Mouse (Mus musculus) heart, embryonic 14.5 days (tissue): ENCODE results near the gene Ttc27. TPM values are rescaled to one million over a fixed set of nuclear protein-coding genes. Genes with fewer than 3 reads are reported as not detected.

Experiments
- ATAC-seq: fragments of 200-750 bp; cut with Nextera tagmentation; 2 replicates; pipeline ENCODE4 v1.8.0; 2017; ENCODE audit warnings: low read depth, moderate TSS enrichment; ENCODE audit not compliant: insufficient number of reproducible peaks, insufficient read depth, low FRiP score
- H3K27ac ChIP-seq, 2 experiments: fragments of 200-500 bp in 1 of 2; fragments of 300-500 bp in 1 of 2; sonication (generic) in 1 of 2; replicated peaks in 1 of 2; 2 replicates each; pipeline ENCODE4 v1.5.1; 2012 to 2014; ENCODE audit warnings: low read depth in 2 of 2, low read length in 2 of 2, control low read depth in 1 of 2, mild to moderate bottlenecking in 1 of 2, mixed read lengths in 1 of 2; ENCODE audit not compliant: control insufficient read depth in 1 of 2, insufficient read depth in 1 of 2
- H3K27me3 ChIP-seq: fragments of 300-500 bp; sonication (generic); 2 replicates; pipeline ENCODE4 v1.6.1; 2014; ENCODE audit warnings: mild to moderate bottlenecking, low read length, control low read depth; ENCODE audit not compliant: control insufficient read depth, insufficient read depth
- H3K36me3 ChIP-seq: fragments of 300-500 bp; sonication (generic); 2 replicates; pipeline ENCODE4 v1.6.1; 2014; ENCODE audit warnings: mild to moderate bottlenecking, control low read depth, low read length, mixed read lengths; ENCODE audit not compliant: control insufficient read depth, insufficient read depth
- H3K4me1 ChIP-seq, 2 experiments: fragments of 200-500 bp in 1 of 2; fragments of 300-500 bp in 1 of 2; sonication (generic) in 1 of 2; 2 replicates each; pipeline ENCODE4 v1.6.1; 2012 to 2014; ENCODE audit warnings: low read length in 2 of 2, control low read depth in 1 of 2, mixed read lengths in 1 of 2; ENCODE audit not compliant: control insufficient read depth in 2 of 2, insufficient read depth in 2 of 2
- H3K4me2 ChIP-seq: fragments of 300-500 bp; sonication (generic); 2 replicates; pipeline ENCODE4 v1.6.1; 2014; ENCODE audit warnings: mild to moderate bottlenecking, low read length
- H3K4me3 ChIP-seq, 2 experiments: fragments of 200-500 bp in 1 of 2; fragments of 300-500 bp in 1 of 2; sonication (generic) in 1 of 2; 2 replicates each; pipeline ENCODE4 v1.5.1; 2012 to 2014; ENCODE audit warnings: low read length in 2 of 2, mild to moderate bottlenecking in 2 of 2, control low read depth in 1 of 2, low read depth in 1 of 2, moderate library complexity in 1 of 2; ENCODE audit not compliant: control insufficient read depth in 1 of 2, insufficient read depth in 1 of 2
- H3K9ac ChIP-seq: fragments of 300-500 bp; sonication (generic); 2 replicates; pipeline ENCODE4 v1.6.1; 2014; ENCODE audit warnings: mild to moderate bottlenecking, low read length
- H3K9me3 ChIP-seq: fragments of 300-500 bp; sonication (generic); 2 replicates; pipeline ENCODE4 v1.6.1; 2016; ENCODE audit warnings: low read length, control low read depth; ENCODE audit not compliant: control insufficient read depth
- WGBS: fragments of 180-500 bp; shearing (Covaris S2); extraction: QIAGEN DNeasy Blood & Tissue Kit; methylation state at CpG from one replicate; pipeline ENCODE4 v1.1.7; 2014; 5-methylcytosine and 5-hydroxymethylcytosine counted together
- polyA plus RNA-seq: library from polyadenylated mRNA; unstranded; fragments of >200 nt; fragmentation: Nextera tagmentation; extraction: Ambion mirVana; gene quantifications from 2 replicates; pipeline ENCODE4 v1.2.1, GENCODE M21; 2014

The Ttc27 gene
- polyA plus RNA-seq, 1 experiment from 2014 or later = 15.3 TPM

DNA sequence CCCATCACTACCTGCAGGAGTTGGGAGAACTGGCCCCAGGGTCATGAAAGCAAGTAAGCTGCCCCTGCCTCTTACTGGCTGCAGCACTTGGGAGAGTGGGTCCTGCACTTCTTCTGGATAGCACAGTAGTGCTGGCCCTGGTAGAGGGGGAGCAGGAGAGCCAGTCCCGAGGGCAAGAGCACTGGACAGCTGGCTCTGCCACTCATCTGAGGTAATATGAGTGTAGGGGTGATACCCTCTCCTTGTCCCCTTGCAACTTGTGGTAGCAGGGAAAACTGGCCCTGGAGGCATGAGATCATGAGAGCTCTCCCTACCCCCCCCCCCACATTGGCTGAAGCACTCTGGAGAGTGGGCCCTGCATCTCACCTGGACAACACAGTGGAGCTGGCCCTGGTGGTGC lies 1.8 kb upstream of the Ttc27 start:
- WGBS = 53% methylated on average over 1 of the region's 1 CpGs
- no peak overlapping the region for H3K4me3 ChIP-seq

DNA sequence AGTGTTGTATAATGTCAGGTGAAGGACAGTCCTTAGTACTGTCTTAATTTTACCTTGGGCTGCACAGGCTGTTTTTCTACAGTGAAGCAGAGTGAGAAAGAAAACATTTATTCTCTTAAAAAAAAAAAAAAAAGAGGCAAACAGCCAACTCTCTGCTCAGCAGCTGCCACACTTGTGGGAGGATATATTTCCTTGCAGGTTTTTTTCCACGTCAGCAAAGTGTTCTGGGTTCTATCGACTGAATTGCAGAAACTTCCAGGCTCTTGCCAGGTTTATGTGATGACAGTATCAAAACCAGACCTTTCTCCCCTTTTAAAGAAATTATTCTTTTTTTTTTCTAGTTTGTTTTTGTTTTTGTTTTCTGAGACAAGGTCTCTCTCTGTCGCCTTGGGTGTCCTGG lies 889 bp upstream of the Ttc27 start:
- Histone ChIP-seq H3K27ac (no peak overlapping the region), H3K4me3 (peak overlapping the region in 1 of 2 experiments; percentile 66; a peak in 1 of 4 replicates), H3K9ac (no peak overlapping the region), H3K36me3 (peaks cover 10% of the 10 kb centered on the region), H3K4me1 (peaks cover 2 to 3% of the 10 kb centered on the region in 2 experiments; a peak in 2 of 4 replicates), H3K4me2 (peak overlapping the region; percentile 72), H3K27me3 (no peaks in the 10 kb centered on the region), H3K9me3 (no peaks in the 10 kb centered on the region)
- no peak for ATAC-seq
- WGBS = 41% methylated on average over 3 of the region's 3 CpGs

More for the DNA sequence above, 1.8 kb upstream of the Ttc27 start:
- ATAC-seq = no peak
- Histone ChIP-seq H3K9me3 (no peaks in the 10 kb centered on the region), H3K4me2 (no peak overlapping the region), H3K9ac (no peak overlapping the region), H3K27ac (no peak overlapping the region), H3K4me1 (peaks cover 2 to 3% of the 10 kb centered on the region in 2 experiments; a peak in 2 of 4 replicates), H3K36me3 (0 out of 2 replicates have a peak, but pooled peaks cover 1% of the 10 kb centered on the region), H3K27me3 (no peaks in the 10 kb centered on the region)

DNA sequence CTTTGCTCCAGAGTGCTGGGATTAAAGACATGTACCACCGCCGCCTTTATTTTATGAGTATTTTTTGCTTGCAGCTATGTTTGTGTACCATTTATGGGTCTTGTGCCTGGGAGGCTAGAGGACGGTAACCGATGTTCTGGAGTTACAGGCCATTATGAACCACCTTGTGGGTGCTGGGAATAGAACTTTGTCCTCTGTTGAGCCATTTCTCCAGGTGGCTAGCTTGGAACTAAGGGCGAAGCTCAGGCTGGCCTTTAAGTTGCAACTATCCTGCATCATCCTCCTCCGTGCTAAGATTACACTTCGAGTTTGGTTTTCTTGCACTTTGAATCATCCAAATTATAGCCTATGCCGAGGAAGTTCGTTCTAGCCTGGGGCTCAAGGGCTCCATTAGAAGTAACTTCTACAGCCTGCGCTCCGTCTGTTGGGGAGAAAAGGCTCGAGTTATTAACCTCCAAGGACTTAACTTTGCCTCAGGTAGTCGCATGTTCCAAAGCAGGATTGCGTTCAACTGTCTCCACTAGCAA lies 378 bp upstream of the Ttc27 start:
- H3K9ac ChIP-seq = peak overlapping the region; percentile 76
- H3K4me3 ChIP-seq = peak overlapping the region; percentile 66 to 89
- H3K36me3 ChIP-seq = peaks cover 15% of the 10 kb centered on the region
- ATAC-seq = peak; percentile 14; the same call in 1 of the 2 replicates
- peaks cover 2 to 3% of the 10 kb centered on the region in 2 experiments; a peak in 2 of 4 replicates for H3K4me1 ChIP-seq
- 8% methylated on average over 14 of the region's 14 CpGs for WGBS
- peak overlapping the region; percentile 72 for H3K4me2 ChIP-seq
- no peaks in the 10 kb centered on the region for H3K27me3 ChIP-seq
- peak overlapping the region; percentile 53 to 67; a peak in 3 of 4 replicates for H3K27ac ChIP-seq
- H3K9me3 ChIP-seq = no peaks in the 10 kb centered on the region

DNA sequence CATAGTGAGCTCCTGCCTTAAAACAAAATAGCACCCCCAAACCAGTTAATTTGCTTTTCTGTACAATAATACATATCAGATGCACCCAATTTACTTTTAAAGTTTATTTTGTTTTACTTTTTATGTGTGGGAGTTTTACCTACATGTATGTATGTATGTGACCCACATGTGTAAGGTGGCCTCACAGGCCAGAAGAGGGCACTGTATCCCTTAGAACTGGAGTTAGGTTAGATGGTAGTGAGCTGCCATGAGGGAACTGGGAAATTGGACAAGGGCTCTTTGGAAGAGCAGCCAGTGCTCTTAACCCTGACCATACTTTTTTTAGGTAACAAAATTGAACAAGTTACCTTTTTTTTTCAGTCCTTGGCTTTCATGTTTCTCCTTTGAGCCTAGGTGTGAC lies 15.3 kb downstream of the Ttc27 start:
- no peak overlapping the region for H3K9ac ChIP-seq
- H3K9me3 ChIP-seq = no peaks in the 10 kb centered on the region
- no peak overlapping the region for H3K4me3 ChIP-seq
- no peak overlapping the region for H3K4me2 ChIP-seq
- H3K27me3 ChIP-seq = no peaks in the 10 kb centered on the region
- no peak overlapping the region for H3K27ac ChIP-seq
- ATAC-seq = no peak
- H3K36me3 ChIP-seq = 0 out of 2 replicates have a peak, but pooled peaks cover 6% of the 10 kb centered on the region
- peaks cover 4 to 5% of the 10 kb centered on the region in 2 experiments; a peak in 3 of 4 replicates for H3K4me1 ChIP-seq

DNA sequence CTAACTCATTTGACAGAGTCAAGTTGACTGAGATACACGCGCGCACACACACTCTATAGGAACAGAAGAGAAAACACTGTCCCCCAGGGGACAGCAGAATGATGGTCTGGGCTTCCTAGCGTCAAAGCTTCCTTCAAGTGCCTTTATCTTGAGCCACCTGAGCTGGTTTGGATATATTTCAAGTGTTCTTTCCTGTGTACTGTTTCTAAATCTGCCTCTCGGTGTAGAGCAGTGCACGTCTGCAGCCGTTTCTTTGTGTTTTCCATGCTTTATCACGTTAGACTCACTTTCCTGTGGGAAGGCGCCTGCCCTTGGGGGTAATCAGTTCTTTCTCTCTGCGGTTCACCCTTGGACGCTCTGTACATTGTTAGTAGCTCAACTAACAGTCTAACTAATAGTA lies 17.9 kb downstream of the Ttc27 start:
- Histone ChIP-seq H3K36me3 (peaks cover 9% of the 10 kb centered on the region; the same call in 1 of the 2 replicates), H3K9ac (0 out of 2 replicates have a peak overlapping the region, but pooled peaks have one; percentile 1), H3K4me2 (0 out of 2 replicates have a peak overlapping the region, but pooled peaks have one; percentile 0), H3K4me3 (no peak overlapping the region), H3K27me3 (no peaks in the 10 kb centered on the region), H3K4me1 (peaks cover 4 to 5% of the 10 kb centered on the region in 2 experiments; a peak in 3 of 4 replicates), H3K9me3 (no peaks in the 10 kb centered on the region), H3K27ac (0 out of 4 replicates have a peak overlapping the region, but pooled peaks of 1 of the 2 experiments have one; percentile 5)
- peak; percentile 61; the same call in 1 of the 2 replicates for ATAC-seq
- 37% methylated on average over 11 of the region's 11 CpGs for WGBS

DNA sequence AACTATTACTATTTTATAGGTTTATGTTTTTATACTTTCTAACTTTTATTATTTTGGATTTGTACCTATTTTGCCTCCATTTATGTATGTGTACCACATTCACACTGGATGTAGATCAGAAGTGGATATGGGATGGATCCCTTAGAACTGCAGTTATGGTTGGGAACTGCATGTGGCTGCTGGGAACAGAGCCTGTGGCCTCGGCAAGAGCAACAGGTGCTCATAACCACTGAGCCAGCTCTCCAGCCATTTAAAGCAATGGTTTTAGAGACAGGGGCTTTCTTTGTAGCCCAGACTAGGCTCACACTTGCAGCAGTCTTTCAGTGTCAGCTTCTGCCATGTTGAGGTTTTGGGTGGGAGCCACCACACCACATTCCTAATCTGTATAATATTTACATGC lies 32.1 kb downstream of the Ttc27 start:
- H3K27me3 ChIP-seq = no peaks in the 10 kb centered on the region
- ATAC-seq = no peak
- H3K4me3 ChIP-seq = no peak overlapping the region
- H3K4me2 ChIP-seq = no peak overlapping the region
- no peak overlapping the region for H3K27ac ChIP-seq
- peaks cover 4% of the 10 kb centered on the region; the same call in 1 of the 2 replicates for H3K36me3 ChIP-seq
- H3K4me1 ChIP-seq = no peaks in the 10 kb centered on the region
- H3K9ac ChIP-seq = no peak overlapping the region
- 96% methylated on average over 1 of the region's 1 CpGs for WGBS
- H3K9me3 ChIP-seq = no peaks in the 10 kb centered on the region

DNA sequence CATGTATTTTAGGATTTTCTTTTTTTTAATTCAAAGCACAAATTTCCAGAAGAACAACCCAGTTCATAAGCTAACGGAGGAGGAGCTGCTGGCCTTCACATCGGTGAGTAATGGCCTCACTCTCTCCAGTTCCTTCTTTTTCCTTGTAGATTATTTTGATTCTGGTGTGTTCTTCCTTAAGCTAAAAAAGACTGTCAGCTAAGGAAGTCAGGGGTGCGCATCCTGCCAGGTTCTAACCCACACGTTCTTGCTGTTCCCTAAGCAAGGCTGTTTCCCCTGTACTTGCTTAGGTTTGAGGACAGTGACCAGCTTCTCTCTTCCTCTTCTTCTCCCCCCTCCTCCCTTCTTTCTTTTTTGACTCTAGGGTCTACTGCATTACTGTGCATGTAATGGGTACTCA lies 33.5 kb downstream of the Ttc27 start:
- Histone ChIP-seq H3K27ac (no peak overlapping the region), H3K9ac (no peak overlapping the region), H3K4me3 (no peak overlapping the region), H3K9me3 (no peaks in the 10 kb centered on the region), H3K4me1 (no peaks in the 10 kb centered on the region), H3K27me3 (no peaks in the 10 kb centered on the region), H3K4me2 (no peak overlapping the region), H3K36me3 (no peaks in the 10 kb centered on the region; the same call in 1 of the 2 replicates)
- ATAC-seq = no peak
- 81% methylated on average over 4 of the region's 4 CpGs for WGBS
